Mouse (Mus musculus): ENCODE measurements around the gene Tmtc4.

DNA sequence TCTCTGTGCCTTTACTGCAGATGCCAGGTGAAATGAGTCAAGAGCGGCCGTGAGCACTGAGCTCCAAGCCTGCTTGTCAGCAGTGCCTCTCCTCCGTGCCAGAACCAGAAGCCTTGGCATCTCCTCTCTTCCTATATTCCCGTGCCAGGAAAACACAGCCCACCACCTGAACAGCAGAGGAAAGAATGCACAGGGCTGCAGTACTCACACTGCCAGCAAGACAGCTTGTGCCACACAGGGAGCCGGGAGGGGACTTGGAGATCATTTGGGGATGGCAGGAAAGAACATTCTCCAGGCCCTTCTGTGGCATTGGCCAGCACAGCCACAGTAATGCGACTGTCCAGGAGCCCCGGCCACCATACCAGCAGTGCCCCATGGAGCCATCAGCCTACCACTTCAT is 97.9 kb downstream of the Tmtc4 start:
- TF ChIP-seq EP300 (IDR thresholded peaks at IDR 0.05; ENCODE audit: insufficient read depth, low read depth, low read length) (no peak), POLR2A (IDR thresholded peaks at IDR 0.05; ENCODE audit: insufficient read depth, low read depth, low read length) (no peak)

All from heart, adult 2 months (tissue).